12 mouse cellular contexts compared by ENCODE assay signal in the genomic region with DNA sequence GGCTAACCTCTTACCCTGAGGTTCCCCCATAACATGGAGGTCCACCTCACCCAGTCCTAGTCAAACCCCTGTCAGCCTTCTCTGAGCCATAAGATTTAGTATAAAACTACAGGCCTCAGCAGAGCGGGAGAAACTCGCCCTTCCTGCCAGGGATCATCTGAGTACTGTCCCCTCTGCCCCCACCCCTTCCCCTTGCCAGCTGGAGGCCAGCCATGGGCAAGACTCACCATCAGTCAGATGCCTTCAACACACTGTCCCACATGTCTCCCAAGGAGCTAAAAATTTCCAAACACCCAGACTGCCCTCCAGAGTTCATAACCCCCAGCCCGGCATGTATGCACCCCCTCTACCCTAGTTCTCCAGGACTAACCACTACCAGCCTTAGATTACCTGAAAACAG.
DNase-seq lines count a peak whose midpoint lies in the region; ATAC-seq lines count a peak whose summit lies in the region.
"Had no signal": no experiment of that assay in that cellular context is flagged by ENCODE, and none has a peak within 500 bp of the region (broad histone marks: within the 10 kb centered on the region; RNA-seq: fewer than 3 reads in every experiment).

No protein-coding gene starts in this region.

- no peak for ATAC-seq in heart, embryonic 11.5 days (replicated peaks; ENCODE audit: insufficient number of reproducible peaks, low FRiP score, low TSS enrichment)

- DNase-seq in gastrocnemius, adult 18-20 months (ENCODE audit: low spot score): peak; percentile 90
- DNase-seq in gastrocnemius, postnatal 10 days: no peak
- DNase-seq in adipocyte (ENCODE audit: low spot score): peak; percentile 74
- peak; percentile 90 to 93 for DNase-seq in kidney, postnatal 36 days
- no peak for DNase-seq in B cell, adult 2 months
- DNase-seq in frontal cortex, postnatal 36 days (ENCODE audit: low spot score in 2 of 2): no peak
- DNase-seq in layer of hippocampus, postnatal 36 days: no peak
- DNase-seq: embryo, embryonic 11 days had no signal

- no peaks in the 10 kb centered on the region for H3K9me3 ChIP-seq in heart, embryonic 11.5 days (replicated peaks; ENCODE audit: control insufficient read depth, low read length)
- H3K9me3 ChIP-seq: forebrain, embryonic 10.5 days; limb, embryonic 12.5 days; stomach, embryonic 15.5 days had no signal

- H3K4me1 ChIP-seq in heart, embryonic 11.5 days (ENCODE audit: control insufficient read depth, insufficient read depth, low read length): peaks cover 79% of the 10 kb centered on the region

- no peak overlapping the region for H3K4me2 ChIP-seq in heart, embryonic 11.5 days
- H3K4me2 ChIP-seq: limb, embryonic 12.5 days; stomach, embryonic 15.5 days had no signal

- WGBS in heart, embryonic 11.5 days (ENCODE audit: insufficient replicate concordance): 71% methylated on average over 3 of the region's 3 CpGs

- H3K36me3 ChIP-seq in heart, embryonic 11.5 days (ENCODE audit: control insufficient read depth, insufficient read depth, low read length): no peaks in the 10 kb centered on the region
- H3K36me3 ChIP-seq: forebrain, embryonic 10.5 days; stomach, embryonic 15.5 days had no signal

- no peaks in the 10 kb centered on the region for H3K27me3 ChIP-seq in heart, embryonic 11.5 days (ENCODE audit: control insufficient read depth, insufficient read depth, low read length)
- H3K27me3 ChIP-seq: limb, embryonic 12.5 days; stomach, embryonic 15.5 days had no signal

- H3K4me3 ChIP-seq in heart, embryonic 11.5 days (ENCODE audit: low read depth, low read length): no peak overlapping the region
- H3K4me3 ChIP-seq: forebrain, embryonic 10.5 days; limb, embryonic 12.5 days; stomach, embryonic 15.5 days had no signal

- 0 out of 2 replicates have a peak overlapping the region, but pooled peaks have one; percentile 39 for H3K9ac ChIP-seq in heart, embryonic 11.5 days (ENCODE audit: low read depth, low read length)
- H3K9ac ChIP-seq: limb, embryonic 12.5 days; stomach, embryonic 15.5 days had no signal

- no peak overlapping the region for H3K27ac ChIP-seq in heart, embryonic 11.5 days (ENCODE audit: low read depth, low read length)
- H3K27ac ChIP-seq: forebrain, embryonic 10.5 days; limb, embryonic 12.5 days; stomach, embryonic 15.5 days had no signal

Comparison
In these comparisons a context has a peak if more than half of its experiments do, and no peak if none do; other contexts are left out.
1. DNase-seq: peak in gastrocnemius, adult 18-20 months (single experiment), adipocyte (single experiment) and kidney, postnatal 36 days (2 of 2); none in gastrocnemius, postnatal 10 days (single experiment), B cell, adult 2 months (0 of 2), frontal cortex, postnatal 36 days (0 of 2) and layer of hippocampus, postnatal 36 days (0 of 2).